Mouse (Mus musculus) liver, embryonic 11.5 days (tissue): ENCODE results near the gene Gm21292. TPM values are rescaled to one million over a fixed set of nuclear protein-coding genes. Genes with fewer than 3 reads are reported as not detected.
"Not testable (repeated sequence)": the region's sequence is repeated elsewhere in the genome, so short reads cannot be mapped to it uniquely, and the experiment has no call there.

Experiments
- ATAC-seq: fragments of 200-750 bp; cut with Nextera tagmentation; replicated peaks from 2 replicates; pipeline ENCODE4 v1.8.0; 2017; ENCODE audit warnings: moderate number of reproducible peaks, mild to moderate bottlenecking, moderate TSS enrichment, moderate library complexity; ENCODE audit not compliant: low FRiP score
- DNase-seq: peaks from one replicate; pipeline ENCODE4 v3.0.0-alpha.2; 2017; ENCODE audit warnings: low spot score
- H3K27ac ChIP-seq: fragments of 300-500 bp; sonication (generic); 2 replicates; pipeline ENCODE4 v1.5.1; 2014; ENCODE audit warnings: mild to moderate bottlenecking, low read depth, low read length, control low read depth
- H3K27me3 ChIP-seq: fragments of 300-500 bp; sonication (generic); replicated peaks from 2 replicates; pipeline ENCODE4 v1.6.1; 2014; ENCODE audit warnings: low read length, mixed read lengths; ENCODE audit not compliant: control insufficient read depth, insufficient read depth
- H3K36me3 ChIP-seq: fragments of 300-500 bp; sonication (generic); 2 replicates; pipeline ENCODE4 v1.6.1; 2014; ENCODE audit warnings: mild to moderate bottlenecking, low read length, moderate library complexity, mixed read lengths; ENCODE audit not compliant: control insufficient read depth, insufficient read depth
- H3K4me1 ChIP-seq: fragments of 300-500 bp; sonication (generic); replicated peaks from 2 replicates; pipeline ENCODE4 v1.6.1; 2014; ENCODE audit warnings: low read length, mixed read lengths; ENCODE audit not compliant: control insufficient read depth, insufficient read depth
- H3K4me2 ChIP-seq: fragments of 300-500 bp; sonication (generic); 2 replicates; pipeline ENCODE4 v1.6.1; 2014; ENCODE audit warnings: mild to moderate bottlenecking, control low read depth, moderate library complexity
- H3K4me3 ChIP-seq: fragments of 300-500 bp; sonication (generic); 2 replicates; pipeline ENCODE4 v1.5.1; 2014; ENCODE audit warnings: low read depth, low read length, control low read depth
- H3K9ac ChIP-seq: fragments of 300-500 bp; sonication (generic); 2 replicates; pipeline ENCODE4 v1.6.1; 2014; ENCODE audit warnings: low read depth, low read length, control low read depth
- H3K9me3 ChIP-seq: fragments of 300-500 bp; sonication (generic); 2 replicates; pipeline ENCODE4 v1.6.1; 2016; ENCODE audit warnings: low read length, inconsistent platforms, mixed read lengths; ENCODE audit not compliant: control insufficient read depth
- WGBS: fragments of 180-500 bp; shearing (Covaris S2); extraction: QIAGEN DNeasy Blood & Tissue Kit; methylation state at CpG from one replicate; pipeline ENCODE4 v1.1.7; 2014; 5-methylcytosine and 5-hydroxymethylcytosine counted together
- polyA plus RNA-seq: library from polyadenylated mRNA; unstranded; fragments of >200 nt; fragmentation: Nextera tagmentation; extraction: Ambion mirVana; gene quantifications from 2 replicates; pipeline ENCODE4 v1.2.1, GENCODE M21; 2014

Gm21292 gene
- not detected in 2 replicates for polyA plus RNA-seq

GRCm38 (mm10) chrY:9133824-9134223, at the start of gene Gm21292:
Gene Gm21292, minus strand, starts transcription at chrY:9133924.
- H3K4me2 ChIP-seq, H3K27me3 ChIP-seq, DNase-seq, H3K4me3 ChIP-seq, H3K9me3 ChIP-seq, H3K36me3 ChIP-seq, H3K27ac ChIP-seq, H3K9ac ChIP-seq, H3K4me1 ChIP-seq, ATAC-seq: not testable (repeated sequence)
- WGBS: no CpG with 5 or more reads among the region's 2 CpGs

Other genes with a start within 250 kb of the Gm21292 start
- not detected in 2 replicates for gene Gm21721, start 68.3 kb upstream of the Gm21292 start, polyA plus RNA-seq
- not detected in 2 replicates for gene Gm21812, start 213.3 kb upstream of the Gm21292 start, polyA plus RNA-seq